ENCODE assay signal across 17 mouse cellular contexts in genomic region chr9:87115456-87115931, GRCm38 (mm10). TPM values are rescaled to one million over a fixed set of nuclear protein-coding genes. Genes with fewer than 3 reads are reported as not detected.
DNase-seq lines count a peak whose midpoint lies in the region; ATAC-seq and TF ChIP-seq lines count a peak whose summit lies in the region.
"Had no signal": no experiment of that assay in that cellular context is flagged by ENCODE, and none has a peak within 500 bp of the region (broad histone marks: within the 10 kb centered on the region; RNA-seq: fewer than 3 reads in every experiment).

No protein-coding gene starts in this region.

- no peak overlapping the region for H3K27ac ChIP-seq in forebrain, embryonic 11.5 days (ENCODE audit: low read depth, low read length)
- H3K27ac ChIP-seq in forebrain, embryonic 10.5 days: no peak overlapping the region
- peak overlapping the region; percentile 70 for H3K27ac ChIP-seq in forebrain, embryonic 16.5 days (ENCODE audit: low read length)
- H3K27ac ChIP-seq in midbrain, embryonic 12.5 days (replicated peaks): 0 out of 2 replicates have a peak overlapping the region, but pooled peaks have one; percentile 15
- H3K27ac ChIP-seq in kidney, adult 2 months (ENCODE audit: insufficient read depth, low read depth, low read length): no peak overlapping the region
- H3K27ac ChIP-seq: embryonic facial prominence, embryonic 15.5 days; limb, embryonic 10.5 days had no signal

- H3K4me3 ChIP-seq in forebrain, embryonic 11.5 days (ENCODE audit: low read depth, low read length): no peak overlapping the region
- H3K4me3 ChIP-seq in forebrain, embryonic 10.5 days: no peak overlapping the region
- no peak overlapping the region for H3K4me3 ChIP-seq in forebrain, embryonic 16.5 days (replicated peaks; ENCODE audit: low read length)
- no peak overlapping the region for H3K4me3 ChIP-seq in midbrain, embryonic 12.5 days
- no peak overlapping the region for H3K4me3 ChIP-seq in kidney, adult 2 months (ENCODE audit: insufficient read depth, low read depth, low read length)
- H3K4me3 ChIP-seq: embryonic facial prominence, embryonic 15.5 days; limb, embryonic 10.5 days had no signal

- ATAC-seq in forebrain, embryonic 11.5 days (replicated peaks; ENCODE audit: low FRiP score): peak; percentile 71; the same call in 1 of the 2 replicates
- peak; percentile 89 for ATAC-seq in forebrain, embryonic 16.5 days
- peak; percentile 71 for ATAC-seq in midbrain, embryonic 12.5 days (ENCODE audit: low FRiP score, low read depth)

- 0 out of 2 replicates have a peak, but pooled peaks cover 4% of the 10 kb centered on the region for H3K4me1 ChIP-seq in forebrain, embryonic 11.5 days (replicated peaks; ENCODE audit: control insufficient read depth, insufficient read depth, low read length)
- H3K4me1 ChIP-seq in forebrain, embryonic 10.5 days: peaks cover 12% of the 10 kb centered on the region
- peaks cover 8% of the 10 kb centered on the region; the same call in 1 of the 2 replicates for H3K4me1 ChIP-seq in forebrain, embryonic 16.5 days (replicated peaks; ENCODE audit: control insufficient read depth, insufficient read depth, low read length)
- peaks cover 5% of the 10 kb centered on the region for H3K4me1 ChIP-seq in midbrain, embryonic 12.5 days
- H3K4me1 ChIP-seq in kidney, adult 2 months (ENCODE audit: control insufficient read depth, insufficient read depth, low read length): no peaks in the 10 kb centered on the region
- H3K4me1 ChIP-seq: embryonic facial prominence, embryonic 15.5 days; limb, embryonic 10.5 days had no signal

- H3K4me2 ChIP-seq in forebrain, embryonic 11.5 days (ENCODE audit: low read depth, low read length, severe bottlenecking): no peak overlapping the region
- peak overlapping the region; percentile 16; the same call in 1 of the 2 replicates for H3K4me2 ChIP-seq in forebrain, embryonic 16.5 days (ENCODE audit: low read length)
- H3K4me2 ChIP-seq in midbrain, embryonic 12.5 days (replicated peaks): peak overlapping the region; percentile 19
- H3K4me2 ChIP-seq: embryonic facial prominence, embryonic 15.5 days had no signal

- no peaks in the 10 kb centered on the region for H3K27me3 ChIP-seq in forebrain, embryonic 11.5 days (ENCODE audit: control insufficient read depth, insufficient read depth, low read length)
- H3K27me3 ChIP-seq in forebrain, embryonic 10.5 days (ENCODE audit: poor library complexity, severe bottlenecking): no peaks in the 10 kb centered on the region
- no peaks in the 10 kb centered on the region for H3K27me3 ChIP-seq in forebrain, embryonic 16.5 days (replicated peaks; ENCODE audit: control insufficient read depth, insufficient read depth, low read length)
- H3K27me3 ChIP-seq in midbrain, embryonic 12.5 days: no peaks in the 10 kb centered on the region
- no peaks in the 10 kb centered on the region for H3K27me3 ChIP-seq in kidney, adult 2 months (replicated peaks; ENCODE audit: control insufficient read depth, insufficient read depth, low read length)
- H3K27me3 ChIP-seq: embryonic facial prominence, embryonic 15.5 days had no signal

- H3K9ac ChIP-seq in forebrain, embryonic 11.5 days (ENCODE audit: low read length): no peak overlapping the region
- no peak overlapping the region for H3K9ac ChIP-seq in forebrain, embryonic 16.5 days (replicated peaks; ENCODE audit: low read depth, low read length)
- no peak overlapping the region for H3K9ac ChIP-seq in midbrain, embryonic 12.5 days (replicated peaks)
- H3K9ac ChIP-seq: embryonic facial prominence, embryonic 15.5 days had no signal

- WGBS in forebrain, embryonic 11.5 days: 41% methylated on average over 6 of the region's 6 CpGs
- WGBS in forebrain, embryonic 10.5 days: 62% methylated on average over 6 of the region's 6 CpGs
- 30% methylated on average over 6 of the region's 6 CpGs for WGBS in forebrain, embryonic 16.5 days
- 25% methylated on average over 6 of the region's 6 CpGs for WGBS in midbrain, embryonic 12.5 days
- 54% methylated on average over 6 of the region's 6 CpGs for WGBS in kidney, adult 2 months

- no peaks in the 10 kb centered on the region for H3K36me3 ChIP-seq in forebrain, embryonic 11.5 days (ENCODE audit: control insufficient read depth, insufficient read depth, low read length)
- H3K36me3 ChIP-seq in forebrain, embryonic 10.5 days (replicated peaks): no peaks in the 10 kb centered on the region
- no peaks in the 10 kb centered on the region for H3K36me3 ChIP-seq in forebrain, embryonic 16.5 days (ENCODE audit: control insufficient read depth, insufficient read depth)
- H3K36me3 ChIP-seq in midbrain, embryonic 12.5 days: no peaks in the 10 kb centered on the region
- no peaks in the 10 kb centered on the region for H3K36me3 ChIP-seq in kidney, adult 2 months (ENCODE audit: control insufficient read depth, insufficient read depth, low read length)
- H3K36me3 ChIP-seq: embryonic facial prominence, embryonic 15.5 days; limb, embryonic 10.5 days had no signal

- no peak for TF ChIP-seq CTCF in kidney, adult 2 months (conservative IDR thresholded peaks at IDR 0.05; ENCODE audit: insufficient read depth, insufficient read length, low read depth, low read length)

- TF ChIP-seq POLR2A in kidney, adult 2 months (IDR thresholded peaks at IDR 0.05; ENCODE audit: low read depth, low read length): no peak

- no peak for DNase-seq in forebrain, embryonic 11.5 days (ENCODE audit: low spot score)
- DNase-seq in forebrain, embryonic 10.5 days (ENCODE audit: extremely low spot score, low spot score): no peak
- DNase-seq in 3T3-L1 (ENCODE audit: low read depth, low spot score): peak; percentile 19
- DNase-seq in cerebellum, adult 8-10 months: no peak
- no peak for DNase-seq in kidney, adult 2 months
- DNase-seq in ovary, postnatal 10 days (ENCODE audit: low spot score): no peak
- DNase-seq: adrenal gland, adult 2 months; cerebellum, adult 11-12 months; gastrocnemius, postnatal 14 days; kidney, adult 8-10 months; lung, adult 18-20 months; thymus, postnatal 36 days had no signal

- no peaks in the 10 kb centered on the region for H3K9me3 ChIP-seq in forebrain, embryonic 11.5 days (ENCODE audit: control insufficient read depth, low read length)
- H3K9me3 ChIP-seq in forebrain, embryonic 10.5 days: no peaks in the 10 kb centered on the region
- H3K9me3 ChIP-seq in forebrain, embryonic 16.5 days (ENCODE audit: control insufficient read depth, low read length): no peaks in the 10 kb centered on the region
- H3K9me3 ChIP-seq in midbrain, embryonic 12.5 days: no peaks in the 10 kb centered on the region
- H3K9me3 ChIP-seq: embryonic facial prominence, embryonic 15.5 days; limb, embryonic 10.5 days had no signal

RNA-seq across cellular contexts. Expression of gene Mrap2, which starts 28.6 kb away (rescaled TPM):
- polyA plus RNA-seq in forebrain, embryonic 11.5 days (2014; fragmentation: Nextera tagmentation; extraction: Ambion mirVana): 0.41 TPM in 1 of 2 replicates, not detected in the other
- 0.18 TPM in 1 of 2 replicates, not detected in the other for polyA plus RNA-seq in forebrain, embryonic 10.5 days (2016; fragmentation: Nextera tagmentation; extraction: Ambion mirVana)
- polyA plus RNA-seq in forebrain, embryonic 16.5 days (2015; fragmentation: Nextera tagmentation; extraction: Ambion mirVana): 0.94 and 2.0 TPM in 2 replicates
- polyA plus RNA-seq in midbrain, embryonic 12.5 days (2016; fragmentation: Nextera tagmentation; extraction: Ambion mirVana): 0.09 TPM in 1 of 2 replicates, not detected in the other
- polyA plus RNA-seq in kidney, adult 2 months (2012; rRNA removed): 0.10 and 0.28 TPM in 2 replicates
- polyA plus RNA-seq: heart, postnatal 0 days had no signal

Comparison
In these comparisons a context has a peak if more than half of its experiments do, and no peak if none do; other contexts are left out.
1. H3K27ac ChIP-seq: peak in forebrain, embryonic 16.5 days (single experiment) and midbrain, embryonic 12.5 days (single experiment); none in forebrain, embryonic 11.5 days (single experiment), forebrain, embryonic 10.5 days (single experiment) and kidney, adult 2 months (single experiment).
2. Peak in every context shown above with its lines, with median percentiles within 50 percentile points of each other: ATAC-seq.